Mouse (Mus musculus): ENCODE results near the gene Aak1. TPM values are rescaled to one million over a fixed set of nuclear protein-coding genes. Genes with fewer than 3 reads are reported as not detected.
A peak's percentile ranks its signal among the peaks of the same experiment; 100 is the strongest.
"Not testable (repeated sequence)": the region's sequence is repeated elsewhere in the genome, so short reads cannot be mapped to it uniquely, and the experiment has no call there.

Gene Aak1
- polyA plus RNA-seq, 1 experiment from 2014 or later: 39.3 TPM

DNA sequence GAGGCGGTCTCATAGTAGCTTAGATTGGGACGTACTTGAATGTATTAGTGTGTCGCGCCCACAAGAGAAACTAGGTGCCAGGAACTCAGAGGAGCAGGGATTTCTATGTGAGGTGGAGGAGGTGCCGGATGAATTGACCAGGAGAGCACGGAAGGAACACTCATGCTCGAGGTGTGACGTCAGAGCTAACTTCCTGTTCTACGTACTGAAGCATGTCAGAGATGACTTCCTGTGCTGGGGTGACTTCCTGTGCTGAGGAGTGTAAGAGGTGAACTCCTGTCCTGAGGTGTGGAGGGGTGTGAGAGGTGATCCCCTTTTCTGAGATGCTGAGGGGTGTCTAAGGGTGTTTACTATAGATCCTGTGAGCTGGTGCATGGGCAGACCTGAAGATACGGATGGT, 22.5 kb downstream of the Aak1 start:
- no peak for ATAC-seq (replicated peaks)

DNA sequence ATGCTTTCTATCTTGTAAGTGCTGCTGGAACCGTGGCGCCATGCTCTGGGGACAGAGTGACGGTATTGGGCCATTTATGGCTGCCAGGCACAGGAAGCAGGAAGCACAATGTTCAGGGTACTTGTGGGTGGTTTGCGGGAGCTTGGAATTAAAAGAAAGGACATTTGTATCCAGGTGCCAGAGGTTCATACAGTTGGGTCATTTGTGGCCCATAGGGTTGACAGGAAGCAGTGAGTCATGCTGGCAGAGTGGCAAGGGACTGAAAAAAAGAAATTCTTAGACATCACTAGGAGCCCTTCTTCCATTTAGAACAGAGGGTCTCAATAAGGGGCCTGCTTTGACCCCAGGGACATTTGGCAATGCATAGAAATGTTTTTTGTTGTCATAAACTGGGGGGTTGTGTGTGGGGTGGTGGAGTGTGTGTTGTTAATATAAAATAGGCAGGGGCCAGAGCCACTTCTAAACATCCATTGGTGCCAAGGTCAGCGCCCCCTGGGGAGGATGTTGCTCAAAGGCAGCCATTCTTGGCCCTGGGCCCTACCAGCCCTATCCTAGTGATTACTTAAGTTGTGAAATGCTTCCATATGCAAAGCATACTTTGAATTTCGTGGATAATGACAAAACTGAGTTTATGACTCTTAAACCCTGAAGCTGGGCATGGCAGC, 25.5 kb downstream of the Aak1 start:
- Histone ChIP-seq H3K9me3 (no peaks in the 10 kb centered on the region), H3K27me3 (no peaks in the 10 kb centered on the region), H3K4me2 (replicated peaks) (no peak overlapping the region), H3K36me3 (no peaks in the 10 kb centered on the region), H3K4me3 (no peak overlapping the region), H3K4me1 (peaks cover 2% of the 10 kb centered on the region; the same call in 1 of the 2 replicates), H3K9ac (replicated peaks) (no peak overlapping the region), H3K27ac (replicated peaks) (no peak overlapping the region)
- ATAC-seq (replicated peaks): no peak
- WGBS: 89% methylated on average over 6 of the region's 6 CpGs

More for the DNA sequence above, 22.5 kb downstream of the Aak1 start:
- WGBS: 95% methylated on average over 10 of the region's 10 CpGs
- H3K36me3 ChIP-seq: no peaks in the 10 kb centered on the region
- no peak overlapping the region for H3K4me2 ChIP-seq (replicated peaks)
- no peaks in the 10 kb centered on the region for H3K4me1 ChIP-seq
- no peak overlapping the region for H3K27ac ChIP-seq (replicated peaks)
- H3K9ac ChIP-seq (replicated peaks): no peak overlapping the region
- no peak overlapping the region for H3K4me3 ChIP-seq
- no peaks in the 10 kb centered on the region for H3K27me3 ChIP-seq
- no peaks in the 10 kb centered on the region for H3K9me3 ChIP-seq

DNA sequence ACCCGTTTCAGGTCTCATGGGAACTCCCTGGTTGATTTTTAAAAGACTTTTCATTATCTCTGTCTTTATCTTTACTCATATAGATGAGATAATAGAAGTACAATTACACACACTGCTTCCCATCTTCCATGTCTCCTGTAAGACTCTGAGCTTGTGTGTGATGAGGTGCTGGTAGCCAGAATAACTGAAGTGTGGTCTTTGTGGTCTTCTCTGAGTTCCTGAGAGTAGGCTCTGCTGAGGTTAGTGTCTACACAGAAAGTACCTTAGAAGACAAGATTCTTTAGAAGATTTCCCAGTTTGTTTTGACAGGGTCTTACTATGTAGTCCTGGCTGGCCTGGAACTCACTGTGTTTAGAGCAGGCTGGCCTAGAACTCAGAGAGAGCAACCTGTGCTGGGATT, 27.1 kb downstream of the Aak1 start:
- no peak for ATAC-seq (replicated peaks)
- Histone ChIP-seq H3K27ac (replicated peaks) (no peak overlapping the region), H3K9me3 (no peaks in the 10 kb centered on the region), H3K9ac (replicated peaks) (no peak overlapping the region), H3K27me3 (no peaks in the 10 kb centered on the region), H3K36me3 (no peaks in the 10 kb centered on the region), H3K4me3 (no peak overlapping the region), H3K4me2 (replicated peaks) (no peak overlapping the region), H3K4me1 (peaks cover 5% of the 10 kb centered on the region; the same call in 1 of the 2 replicates)
- 4% methylated on average over 1 of the region's 1 CpGs for WGBS

DNA sequence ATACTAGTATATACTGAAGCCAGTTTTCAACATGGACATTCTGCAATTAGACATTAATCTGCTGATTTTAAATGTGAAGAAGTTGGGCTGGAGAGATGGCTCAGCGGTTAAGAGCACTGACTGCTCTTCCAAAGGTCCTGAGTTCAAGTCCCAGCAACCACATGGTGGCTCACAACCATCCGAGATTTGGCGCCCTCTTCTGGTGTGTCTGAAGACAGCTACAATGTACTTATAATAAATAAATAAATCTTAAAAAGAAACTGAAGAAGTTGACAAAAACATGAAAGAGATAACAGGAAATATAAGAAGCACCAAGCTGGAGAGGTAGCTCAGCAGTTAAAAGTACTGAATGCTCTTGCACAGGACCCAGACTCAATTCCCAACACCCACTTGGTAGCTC, 29.3 kb downstream of the Aak1 start:
- not testable (repeated sequence) for H3K4me3 ChIP-seq; H3K9ac ChIP-seq (replicated peaks); H3K27me3 ChIP-seq; ATAC-seq (replicated peaks); H3K36me3 ChIP-seq; H3K9me3 ChIP-seq; H3K4me1 ChIP-seq; H3K4me2 ChIP-seq (replicated peaks)
- peak overlapping the region; percentile 31 for H3K27ac ChIP-seq (replicated peaks)
- WGBS: 89% methylated on average over 3 of the region's 3 CpGs

DNA sequence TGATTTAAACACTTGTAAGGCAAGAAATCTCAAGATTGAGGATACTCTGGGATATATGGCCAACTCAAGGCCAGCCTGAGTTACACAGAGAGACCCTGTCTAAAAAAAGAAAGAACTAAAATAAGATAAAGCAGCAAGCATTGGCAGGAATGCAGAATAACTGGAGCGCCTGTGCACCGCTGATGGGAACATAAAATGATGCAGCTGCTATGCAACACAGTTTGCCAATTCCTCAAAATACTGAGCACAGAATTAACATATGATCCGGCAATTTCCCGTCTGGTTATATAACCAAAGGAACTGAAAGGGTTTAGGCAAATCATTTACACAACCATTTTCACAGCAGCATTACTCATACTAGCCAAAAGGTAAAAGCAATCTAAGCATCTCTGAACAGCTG, 30.0 kb downstream of the Aak1 start:
- peak overlapping the region; percentile 31 for H3K27ac ChIP-seq (replicated peaks)
- 75% methylated on average over 4 of the region's 4 CpGs for WGBS
- no peak for ATAC-seq (replicated peaks)
- peaks cover 5% of the 10 kb centered on the region; the same call in 1 of the 2 replicates for H3K4me1 ChIP-seq
- H3K9ac ChIP-seq (replicated peaks): no peak overlapping the region
- H3K27me3 ChIP-seq: no peaks in the 10 kb centered on the region
- H3K4me3 ChIP-seq: no peak overlapping the region
- no peak overlapping the region for H3K4me2 ChIP-seq (replicated peaks)
- H3K36me3 ChIP-seq: no peaks in the 10 kb centered on the region
- H3K9me3 ChIP-seq: no peaks in the 10 kb centered on the region

DNA sequence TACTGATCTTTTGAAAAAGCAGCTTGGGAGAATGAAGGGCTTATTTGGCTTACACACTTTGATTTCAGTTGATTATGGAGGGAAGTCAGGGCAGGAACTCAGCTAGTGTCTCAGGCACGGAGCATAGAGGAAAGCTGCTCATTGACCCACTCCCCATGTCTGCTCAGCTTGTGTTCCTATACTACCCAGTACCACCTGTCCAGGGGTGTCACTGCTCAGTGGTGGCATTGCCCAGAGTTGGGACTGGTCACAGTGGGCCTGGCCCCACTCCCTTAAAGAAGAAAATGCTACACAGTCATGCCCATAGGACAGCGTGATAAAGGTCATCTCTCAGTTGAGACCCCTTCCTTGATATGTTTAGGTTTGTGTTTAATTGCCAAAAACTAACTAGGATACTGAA, 34.9 kb downstream of the Aak1 start:
- no peak overlapping the region for H3K9ac ChIP-seq (replicated peaks)
- no peak for ATAC-seq (replicated peaks)
- H3K27ac ChIP-seq (replicated peaks): no peak overlapping the region
- H3K36me3 ChIP-seq: no peaks in the 10 kb centered on the region
- H3K27me3 ChIP-seq: no peaks in the 10 kb centered on the region
- WGBS: 87% methylated on average over 2 of the region's 2 CpGs
- H3K4me2 ChIP-seq (replicated peaks): no peak overlapping the region
- H3K9me3 ChIP-seq: no peaks in the 10 kb centered on the region
- no peak overlapping the region for H3K4me3 ChIP-seq
- H3K4me1 ChIP-seq: peaks cover 5% of the 10 kb centered on the region

DNA sequence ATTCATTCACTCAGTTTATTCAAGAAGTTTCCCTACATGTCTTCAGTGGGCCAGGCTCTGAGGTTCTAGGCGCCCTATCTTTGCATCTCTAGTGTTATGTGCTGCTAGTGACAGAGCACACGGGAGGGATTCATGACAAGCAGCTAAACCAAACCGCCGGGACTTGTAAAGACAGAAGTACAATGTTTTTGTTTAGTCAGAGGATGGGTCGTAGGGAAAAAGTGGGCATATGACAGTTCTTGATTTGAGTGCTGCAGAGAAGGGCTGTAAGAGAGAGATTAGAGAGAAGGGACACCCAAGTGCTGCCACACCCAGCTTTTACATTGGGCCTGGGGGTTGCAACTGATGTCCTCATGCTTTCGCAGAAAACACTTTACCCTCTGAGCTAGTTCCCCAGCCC, 35.4 kb downstream of the Aak1 start:
- Histone ChIP-seq H3K4me2 (replicated peaks) (no peak overlapping the region), H3K27me3 (no peaks in the 10 kb centered on the region), H3K9me3 (no peaks in the 10 kb centered on the region), H3K9ac (replicated peaks) (no peak overlapping the region), H3K4me1 (peaks cover 5% of the 10 kb centered on the region), H3K27ac (replicated peaks) (no peak overlapping the region), H3K36me3 (no peaks in the 10 kb centered on the region), H3K4me3 (no peak overlapping the region)
- no peak for ATAC-seq (replicated peaks)
- 92% methylated on average over 6 of the region's 6 CpGs for WGBS

DNA sequence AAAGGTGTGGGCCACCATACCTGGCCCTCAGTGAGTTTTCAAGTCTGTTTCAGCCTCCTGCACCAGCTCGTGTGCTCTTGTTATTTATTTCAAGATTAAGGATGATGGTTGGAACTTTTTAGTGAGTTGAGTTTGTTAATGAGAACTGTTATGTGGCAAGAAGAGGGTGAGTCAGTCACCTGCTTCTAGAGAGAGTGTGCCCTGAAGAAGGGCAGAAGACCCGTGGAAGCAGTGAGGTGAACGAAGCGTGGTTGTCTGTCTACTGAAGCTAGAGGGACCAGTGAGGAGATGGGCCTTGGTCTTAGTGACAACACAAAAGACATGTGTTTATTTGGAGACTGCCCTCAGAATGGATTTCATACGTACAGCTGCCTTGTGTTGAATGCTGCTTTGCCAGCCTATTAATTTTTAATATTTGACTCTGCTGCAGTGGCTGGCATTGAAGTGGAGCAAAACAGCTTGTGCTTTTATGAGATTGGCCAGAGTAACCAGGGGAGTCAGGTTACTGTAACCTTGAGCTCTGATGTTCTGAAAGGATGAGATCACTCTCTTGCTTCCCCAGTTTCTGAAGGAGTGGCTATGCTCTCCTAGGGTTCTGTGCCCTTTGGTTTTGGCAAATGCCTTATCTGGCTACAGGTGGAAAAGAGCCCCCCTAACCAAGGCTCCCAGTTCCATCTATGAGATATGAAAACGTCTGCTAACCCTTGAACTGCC, 36.7 kb downstream of the Aak1 start:
- H3K9me3 ChIP-seq: no peaks in the 10 kb centered on the region
- no peaks in the 10 kb centered on the region; the same call in none of the 2 replicates for H3K4me1 ChIP-seq
- H3K36me3 ChIP-seq: no peaks in the 10 kb centered on the region
- ATAC-seq (replicated peaks): no peak
- no peak overlapping the region for H3K4me2 ChIP-seq (replicated peaks)
- no peak overlapping the region for H3K9ac ChIP-seq (replicated peaks)
- H3K27ac ChIP-seq (replicated peaks): no peak overlapping the region
- no peak overlapping the region for H3K4me3 ChIP-seq
- no peaks in the 10 kb centered on the region for H3K27me3 ChIP-seq
- 82% methylated on average over 6 of the region's 6 CpGs for WGBS

DNA sequence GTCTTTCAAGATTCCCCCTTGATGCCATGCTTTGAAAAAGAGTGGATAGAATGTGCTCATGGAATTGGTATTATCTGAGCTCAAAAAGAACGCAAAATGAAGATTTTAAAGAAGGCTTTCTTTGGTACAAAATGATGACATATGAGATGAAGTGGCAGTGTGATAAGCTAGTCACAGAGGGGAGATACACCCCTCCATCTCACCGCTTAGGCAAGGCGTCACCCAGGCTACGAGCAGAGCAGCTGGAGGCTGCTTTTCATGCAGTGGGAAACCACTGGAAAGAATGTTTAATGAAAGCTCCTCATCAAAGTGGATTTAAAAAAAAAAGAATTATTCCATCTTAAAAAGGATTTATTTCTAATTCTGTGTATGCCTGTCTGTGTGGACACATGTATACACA, 37.5 kb downstream of the Aak1 start:
- no peaks in the 10 kb centered on the region for H3K9me3 ChIP-seq
- H3K27ac ChIP-seq (replicated peaks): 0 out of 2 replicates have a peak overlapping the region, but pooled peaks have one; percentile 4
- H3K4me2 ChIP-seq (replicated peaks): no peak overlapping the region
- H3K36me3 ChIP-seq: no peaks in the 10 kb centered on the region
- no peaks in the 10 kb centered on the region; the same call in none of the 2 replicates for H3K4me1 ChIP-seq
- 71% methylated on average over 4 of the region's 4 CpGs for WGBS
- H3K9ac ChIP-seq (replicated peaks): no peak overlapping the region
- ATAC-seq (replicated peaks): no peak
- H3K27me3 ChIP-seq: no peaks in the 10 kb centered on the region
- H3K4me3 ChIP-seq: no peak overlapping the region

DNA sequence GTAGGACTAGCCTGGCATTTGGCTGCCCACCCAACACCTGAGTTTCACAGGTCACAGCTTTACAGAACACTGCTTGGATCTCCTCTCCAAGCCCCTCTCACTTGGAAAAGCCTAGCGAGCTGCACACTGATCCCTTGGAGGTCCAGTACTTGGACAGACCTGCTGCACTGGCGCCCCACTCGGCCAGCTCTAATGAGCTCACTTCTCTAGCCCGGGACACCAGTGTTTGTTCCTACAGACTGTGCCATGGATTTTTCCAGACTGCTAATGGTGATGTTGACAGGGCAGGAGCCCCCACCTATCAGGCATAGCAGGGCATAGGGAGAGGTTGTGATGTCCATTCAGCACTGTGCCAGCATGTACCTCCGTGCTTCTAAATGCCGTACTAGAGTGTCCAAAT, 48.2 kb downstream of the Aak1 start:
- H3K4me2 ChIP-seq (replicated peaks): no peak overlapping the region
- H3K9ac ChIP-seq (replicated peaks): no peak overlapping the region
- H3K36me3 ChIP-seq: no peaks in the 10 kb centered on the region
- ATAC-seq (replicated peaks): no peak
- H3K27ac ChIP-seq (replicated peaks): no peak overlapping the region
- WGBS: 90% methylated on average over 6 of the region's 6 CpGs
- no peaks in the 10 kb centered on the region for H3K4me1 ChIP-seq
- no peak overlapping the region for H3K4me3 ChIP-seq
- no peaks in the 10 kb centered on the region for H3K27me3 ChIP-seq
- no peaks in the 10 kb centered on the region for H3K9me3 ChIP-seq

DNA sequence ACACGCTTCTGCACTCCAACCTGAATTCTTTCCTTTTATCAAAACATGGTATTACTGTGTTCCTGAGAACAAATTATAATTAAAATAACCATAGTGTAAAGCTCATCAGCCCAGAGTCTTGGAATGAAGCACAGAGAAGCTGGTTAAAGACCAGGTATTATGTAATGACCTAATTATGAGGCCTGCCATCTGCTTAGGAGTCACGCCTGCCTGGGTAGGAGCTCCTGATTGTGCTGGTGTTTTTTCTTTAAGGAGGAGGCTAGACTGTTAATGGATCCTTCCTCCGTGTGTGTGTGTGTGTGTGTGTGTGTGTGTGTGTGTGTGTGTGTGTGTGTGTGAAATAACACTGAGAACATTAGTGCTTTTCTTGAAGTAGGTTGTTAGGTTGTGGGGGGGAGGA, 49.7 kb downstream of the Aak1 start:
- Histone ChIP-seq H3K9me3 (no peaks in the 10 kb centered on the region), H3K4me3 (no peak overlapping the region), H3K27me3 (no peaks in the 10 kb centered on the region), H3K27ac (replicated peaks) (no peak overlapping the region), H3K36me3 (no peaks in the 10 kb centered on the region), H3K4me2 (replicated peaks) (no peak overlapping the region), H3K9ac (replicated peaks) (no peak overlapping the region), H3K4me1 (no peaks in the 10 kb centered on the region)
- no peak for ATAC-seq (replicated peaks)
- 46% methylated on average over 3 of the region's 3 CpGs for WGBS

DNA sequence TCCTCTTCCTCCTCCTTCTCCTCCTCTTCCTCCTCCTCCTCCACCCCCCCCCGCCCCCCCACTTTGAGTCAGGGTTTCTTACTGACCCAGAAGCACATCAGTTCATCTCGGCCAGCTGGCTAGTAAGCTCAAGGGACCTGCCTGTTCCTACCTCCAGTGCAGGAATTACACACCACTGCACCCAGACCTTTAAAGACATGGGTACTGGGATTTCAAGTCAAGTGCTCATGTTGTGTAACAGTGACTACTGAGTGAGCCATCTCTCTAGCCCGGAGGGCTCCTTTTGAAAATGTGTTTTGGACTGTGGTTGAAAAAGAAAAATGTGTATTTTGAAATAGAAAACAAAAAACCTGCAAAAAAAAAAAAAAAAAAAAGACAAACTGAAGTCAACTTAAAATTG, 50.6 kb downstream of the Aak1 start:
- Histone ChIP-seq H3K27me3 (no peaks in the 10 kb centered on the region), H3K36me3 (no peaks in the 10 kb centered on the region), H3K27ac (replicated peaks) (no peak overlapping the region), H3K9me3 (no peaks in the 10 kb centered on the region), H3K4me3 (no peak overlapping the region), H3K4me2 (replicated peaks) (no peak overlapping the region), H3K4me1 (no peaks in the 10 kb centered on the region), H3K9ac (replicated peaks) (no peak overlapping the region)
- 86% methylated on average over 3 of the region's 3 CpGs for WGBS
- ATAC-seq (replicated peaks): no peak

DNA sequence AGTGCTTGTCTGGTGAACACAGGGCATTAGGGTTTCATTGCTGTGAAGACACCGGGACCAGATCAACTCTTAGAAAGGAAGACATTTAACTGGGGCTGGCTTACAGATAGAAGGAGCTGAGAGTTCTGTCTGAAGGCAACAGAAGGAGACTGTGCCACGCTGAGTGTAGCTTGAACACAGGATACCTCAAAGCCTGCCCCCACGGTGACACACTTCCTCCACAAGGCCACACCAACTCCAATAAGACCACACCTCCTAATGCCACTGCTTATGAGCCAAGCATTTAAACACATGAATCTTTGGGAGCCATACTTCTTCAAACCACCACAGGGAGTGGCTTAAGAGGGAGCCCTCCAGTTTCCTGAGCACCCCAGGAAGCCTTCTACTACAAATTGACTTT, 51.2 kb downstream of the Aak1 start:
- Histone ChIP-seq H3K9me3 (no peaks in the 10 kb centered on the region), H3K4me3 (no peak overlapping the region), H3K9ac (replicated peaks) (no peak overlapping the region), H3K4me1 (no peaks in the 10 kb centered on the region), H3K4me2 (replicated peaks) (no peak overlapping the region), H3K27me3 (no peaks in the 10 kb centered on the region), H3K36me3 (no peaks in the 10 kb centered on the region), H3K27ac (replicated peaks) (no peak overlapping the region)
- WGBS: 90% methylated on average over 3 of the region's 3 CpGs
- ATAC-seq (replicated peaks): no peak
